Mouse (Mus musculus) G1E (cell line): ENCODE data around the gene Bmp5. TPM values are rescaled to one million over a fixed set of nuclear protein-coding genes. Genes with fewer than 3 reads are reported as not detected.

ENCODE experiments used
- ATAC-seq: 2 replicates; pipeline ENCODE4 v1.8.0; 2016; ENCODE audit warnings: mild to moderate bottlenecking; ENCODE audit not compliant: insufficient number of reproducible peaks, poor library complexity, low FRiP score, severe bottlenecking; ENCODE audit errors: extremely low read depth
- DNase-seq: peaks from one replicate; pipeline ENCODE4 v3.0.0; 2012; ENCODE audit warnings: low spot score
- H3K27me3 ChIP-seq: 2 replicates; pipeline ENCODE4 v1.6.1; 2012; ENCODE audit warnings: mild to moderate bottlenecking, low read length, inconsistent platforms; ENCODE audit not compliant: insufficient read depth
- H3K36me3 ChIP-seq: replicated peaks from 2 replicates; pipeline ENCODE3; 2012; ENCODE audit warnings: mild to moderate bottlenecking, inconsistent platforms
- H3K4me1 ChIP-seq: 2 replicates; pipeline ENCODE4 v1.6.1; 2012; ENCODE audit warnings: low read depth, low read length, inconsistent platforms, mixed read lengths; ENCODE audit not compliant: insufficient read depth
- H3K4me3 ChIP-seq: 2 replicates; pipeline ENCODE4 v1.5.1; 2012; ENCODE audit warnings: low read depth, mild to moderate bottlenecking, inconsistent platforms, low read length, moderate library complexity, mixed read lengths
- H3K9me3 ChIP-seq: replicated peaks from 2 replicates; pipeline ENCODE4 v1.6.1; 2012; ENCODE audit warnings: inconsistent platforms
- CTCF ChIP-seq: IDR thresholded peaks from 2 replicates; pipeline ENCODE4 v1.5.1; 2012; ENCODE audit warnings: low read depth, low read length, inconsistent platforms, mixed read lengths
- GATA1 ChIP-seq: IDR thresholded peaks from 2 replicates; pipeline ENCODE4 v1.6.1; 2012; ENCODE audit warnings: borderline replicate concordance, low read length, inconsistent platforms, mixed read lengths
- GATA2 ChIP-seq: IDR thresholded peaks from 2 replicates; pipeline ENCODE4 v1.6.1; 2012; ENCODE audit warnings: low read depth, low read length, inconsistent platforms, borderline replicate concordance
- POLR2AphosphoS5 ChIP-seq: IDR thresholded peaks from 2 replicates; pipeline ENCODE4 v1.6.1; 2012; ENCODE audit warnings: low read depth, low read length, inconsistent platforms; ENCODE audit not compliant: insufficient replicate concordance
- TAL1 ChIP-seq: conservative IDR thresholded peaks from 2 replicates; pipeline ENCODE4 v1.6.1; 2012; ENCODE audit warnings: low read depth, low read length, inconsistent platforms, mixed read lengths
- polyA plus RNA-seq: library from polyadenylated mRNA; stranded (reverse); fragments of >175 nt; gene quantifications from 2 replicates; pipeline ENCODE4 v1.2.3, GENCODE M21; 2012
- total RNA-seq, 2 experiments: library from RNA; stranded (forward) in 1 of 2; stranded (reverse) in 1 of 2; fragments of 200-1000 nt in 1 of 2; fragments of >200 nt in 1 of 2; fragmentation: Nextera tagmentation in 1 of 2; gene quantifications; 2 replicates each; pipeline ENCODE4 v1.2.3; 2014 to 2017

The Bmp5 gene
- total and polyA plus RNA-seq, 3 experiments, result 0.16 TPM; not detected in 2

DNA sequence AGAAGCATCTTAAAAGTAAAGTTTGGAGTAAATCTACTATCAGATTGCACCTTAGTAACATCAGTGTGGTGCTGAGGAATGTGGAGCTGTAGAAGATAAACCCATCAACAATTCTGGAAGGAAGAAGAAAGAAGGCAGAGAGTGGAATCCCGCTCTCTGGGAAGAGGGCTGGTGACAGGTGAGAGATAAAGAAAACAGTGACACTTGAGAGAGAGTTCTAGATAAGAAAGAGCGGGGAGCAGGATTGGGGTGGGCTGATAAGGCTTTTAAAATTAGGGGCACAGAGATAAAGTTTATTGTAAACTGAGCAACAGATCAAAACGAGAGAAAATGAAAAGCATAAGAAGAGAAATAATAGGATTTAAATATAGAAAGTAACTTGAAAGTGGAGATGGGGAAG is 6.1 kb upstream of the Bmp5 start:
- no peaks in the 10 kb centered on the region for H3K36me3 ChIP-seq
- ATAC-seq (peak; percentile 70), DNase-seq (no peak)
- peaks cover 26% of the 10 kb centered on the region for H3K4me1 ChIP-seq
- H3K9me3 ChIP-seq, result no peaks in the 10 kb centered on the region
- no peak overlapping the region; the same call in 1 of the 2 replicates for H3K4me3 ChIP-seq
- no peak for TF ChIP-seq GATA2
- no peak for TF ChIP-seq POLR2AphosphoS5
- no peak for TF ChIP-seq GATA1
- TF ChIP-seq CTCF, result no peak
- 0 out of 2 replicates have a peak, but pooled peaks have one; percentile 32 for TF ChIP-seq TAL1
- no peaks in the 10 kb centered on the region for H3K27me3 ChIP-seq

DNA sequence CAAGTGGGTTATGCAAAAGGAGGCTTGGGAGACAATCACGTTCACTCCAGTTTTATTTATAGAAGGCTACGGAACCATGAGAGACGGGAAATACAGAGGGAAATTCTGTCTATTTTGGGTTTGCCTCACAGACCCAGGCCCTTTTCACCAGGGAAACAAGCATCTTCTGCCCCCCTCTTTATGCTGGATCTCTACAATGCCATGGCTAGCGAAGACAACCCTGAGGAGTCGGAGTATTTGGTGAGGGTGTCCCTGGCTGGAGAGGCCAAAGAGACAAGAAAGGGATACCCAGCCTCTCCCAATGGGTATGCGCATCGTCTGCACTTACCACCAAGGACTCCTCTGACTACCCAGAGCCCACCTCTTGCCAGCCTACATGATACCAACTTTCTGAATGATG is 989 bp downstream of the Bmp5 start:
- Histone ChIP-seq H3K9me3 (no peaks in the 10 kb centered on the region), H3K36me3 (no peaks in the 10 kb centered on the region), H3K27me3 (no peaks in the 10 kb centered on the region), H3K4me1 (peaks cover 7% of the 10 kb centered on the region; the same call in 1 of the 2 replicates), H3K4me3 (no peak overlapping the region)
- ATAC-seq (no peak), DNase-seq (no peak)
- no peak for TF ChIP-seq CTCF
- TF ChIP-seq POLR2AphosphoS5, result no peak
- no peak for TF ChIP-seq GATA1
- no peak for TF ChIP-seq TAL1
- no peak for TF ChIP-seq GATA2

DNA sequence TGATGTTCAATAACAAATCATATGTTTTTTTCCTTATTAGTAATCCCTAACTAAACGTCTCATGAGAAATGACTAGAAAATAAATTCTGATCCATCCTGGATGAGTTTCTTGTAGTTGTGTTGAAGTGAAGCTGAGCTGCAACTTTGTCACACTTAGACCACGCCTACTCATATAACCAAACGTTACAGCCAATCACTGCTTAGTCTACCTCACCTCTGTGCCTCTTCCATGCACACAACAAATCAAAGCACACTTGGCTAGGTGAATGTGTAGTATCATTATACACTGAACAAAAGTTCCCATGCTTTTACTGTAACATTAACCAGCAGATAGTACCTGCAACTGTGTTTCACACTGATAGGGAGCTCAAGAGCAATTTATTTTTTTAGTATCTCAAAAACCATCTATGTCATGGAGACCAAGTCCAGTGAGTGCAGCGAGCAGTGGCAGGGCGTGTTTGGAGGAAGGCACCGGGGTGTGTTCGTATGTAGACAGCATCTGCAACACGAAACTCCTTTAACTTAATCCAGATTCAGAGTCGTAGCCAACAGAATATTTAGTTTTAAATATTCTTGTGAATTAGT is 3.7 kb downstream of the Bmp5 start:
- DNase-seq (no peak), ATAC-seq (no peak; the same call in 1 of the 2 replicates)
- Histone ChIP-seq H3K36me3 (no peaks in the 10 kb centered on the region), H3K27me3 (no peaks in the 10 kb centered on the region), H3K4me3 (no peak overlapping the region), H3K4me1 (peaks cover 13% of the 10 kb centered on the region), H3K9me3 (no peaks in the 10 kb centered on the region)
- no peak for TF ChIP-seq POLR2AphosphoS5
- TF ChIP-seq GATA1, result no peak
- TF ChIP-seq GATA2, result no peak
- TF ChIP-seq TAL1, result no peak
- no peak for TF ChIP-seq CTCF

DNA sequence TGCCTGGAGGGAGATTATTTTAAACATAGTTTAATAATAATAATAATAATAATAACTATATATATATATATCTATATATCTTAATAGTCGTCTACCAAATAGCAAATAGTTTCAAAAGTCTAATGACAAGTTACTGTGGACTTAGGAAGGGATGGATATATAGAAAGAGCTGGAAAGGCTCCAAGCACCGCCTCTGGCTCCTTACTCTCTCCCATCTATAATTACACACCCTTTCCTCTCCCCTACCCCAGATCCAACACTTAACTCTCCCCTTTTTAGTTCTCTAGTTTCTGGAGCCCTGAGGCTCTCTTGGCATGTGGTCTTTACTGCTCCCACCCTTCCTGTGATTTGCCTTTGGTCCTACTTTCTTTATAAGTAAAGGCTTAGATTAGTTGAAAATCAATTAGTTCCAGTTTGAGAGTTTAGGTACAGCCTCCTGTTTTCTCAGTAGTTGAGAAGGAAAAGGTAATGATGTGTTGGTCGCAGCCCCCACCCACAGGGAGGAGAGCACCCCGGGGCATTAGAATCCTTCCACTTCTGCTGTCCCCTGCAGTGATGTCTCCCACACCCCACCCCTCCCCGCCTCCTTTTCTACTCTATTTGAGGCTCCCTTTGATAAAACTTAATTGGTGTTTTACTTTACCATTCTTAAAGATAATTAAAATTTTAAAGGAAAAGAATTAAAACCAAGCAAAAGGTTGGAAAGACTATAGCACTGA is 5.6 kb downstream of the Bmp5 start:
- ATAC-seq, result no peak

GRCm38 (mm10) chr9:75781600-75781999 is 6.4 kb downstream of the Bmp5 start:
- ATAC-seq (no peak), DNase-seq (no peak)
- H3K4me3 ChIP-seq, result no peak overlapping the region

More for the DNA sequence above, 5.6 kb downstream of the Bmp5 start:
- no peak for TF ChIP-seq GATA1
- no peak for TF ChIP-seq CTCF
- no peak for TF ChIP-seq GATA2
- no peak for TF ChIP-seq POLR2AphosphoS5
- TF ChIP-seq TAL1, result no peak
- peaks cover 13% of the 10 kb centered on the region for H3K4me1 ChIP-seq
- H3K27me3 ChIP-seq, result no peaks in the 10 kb centered on the region
- no peaks in the 10 kb centered on the region for H3K9me3 ChIP-seq
- H3K4me3 ChIP-seq, result no peak overlapping the region
- H3K36me3 ChIP-seq, result no peaks in the 10 kb centered on the region
- no peak for DNase-seq

GRCm38 (mm10) chr9:75783573-75783972 is 8.4 kb downstream of the Bmp5 start:
- no peaks in the 10 kb centered on the region for H3K27me3 ChIP-seq
- peaks cover 21% of the 10 kb centered on the region for H3K4me1 ChIP-seq
- DNase-seq (no peak), ATAC-seq (no peak)
- no peak overlapping the region for H3K4me3 ChIP-seq
- no peaks in the 10 kb centered on the region for H3K9me3 ChIP-seq
- TF ChIP-seq TAL1 (no peak), GATA2 (no peak), CTCF (no peak), GATA1 (no peak), POLR2AphosphoS5 (no peak)
- H3K36me3 ChIP-seq, result no peaks in the 10 kb centered on the region

More at GRCm38 (mm10) chr9:75781600-75781999, 6.4 kb downstream of the Bmp5 start:
- Histone ChIP-seq H3K36me3 (no peaks in the 10 kb centered on the region), H3K4me1 (peaks cover 13% of the 10 kb centered on the region), H3K9me3 (no peaks in the 10 kb centered on the region), H3K27me3 (no peaks in the 10 kb centered on the region)
- TF ChIP-seq POLR2AphosphoS5 (no peak), GATA2 (no peak), CTCF (no peak), TAL1 (no peak), GATA1 (no peak)

DNA sequence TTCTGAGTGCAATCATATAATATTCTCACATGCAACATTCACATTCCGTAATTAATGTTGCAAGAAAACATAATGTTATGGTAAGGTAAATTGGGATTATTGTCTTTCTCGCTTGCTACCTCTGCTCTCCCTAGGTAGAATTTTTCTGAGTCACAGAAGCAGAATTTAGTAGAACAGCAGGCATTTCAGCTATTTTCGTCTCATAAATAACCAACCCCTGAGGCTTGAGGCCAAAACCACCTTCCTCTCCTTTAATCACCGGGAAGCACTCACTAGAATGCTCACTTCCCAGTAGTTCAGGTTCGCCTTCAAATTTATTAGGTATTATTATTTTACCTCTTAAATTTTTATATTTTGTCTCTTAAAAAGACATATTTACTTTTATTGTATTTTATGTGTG is 10.8 kb downstream of the Bmp5 start:
- no peak for DNase-seq
- H3K4me3 ChIP-seq, result no peak overlapping the region
- no peaks in the 10 kb centered on the region for H3K27me3 ChIP-seq
- no peak for TF ChIP-seq GATA2
- TF ChIP-seq GATA1, result no peak
- TF ChIP-seq CTCF, result no peak
- TF ChIP-seq POLR2AphosphoS5, result no peak
- TF ChIP-seq TAL1, result no peak
- no peaks in the 10 kb centered on the region for H3K9me3 ChIP-seq
- no peak for ATAC-seq
- no peaks in the 10 kb centered on the region for H3K36me3 ChIP-seq
- H3K4me1 ChIP-seq, result peaks cover 16% of the 10 kb centered on the region
